Mouse (Mus musculus) naive thymus-derived CD4-positive, alpha-beta T cell, adult 2 months (primary cell): ENCODE data around the gene Cd79b.
"Not testable (repeated sequence)": the region's sequence is repeated elsewhere in the genome, so short reads cannot be mapped to it uniquely, and the experiment has no call there.

Source experiments
- DNase-seq: peaks from one replicate; pipeline ENCODE4 v3.0.0-alpha.2; 2011; ENCODE audit warnings: low read depth

The Cd79b gene

DNA sequence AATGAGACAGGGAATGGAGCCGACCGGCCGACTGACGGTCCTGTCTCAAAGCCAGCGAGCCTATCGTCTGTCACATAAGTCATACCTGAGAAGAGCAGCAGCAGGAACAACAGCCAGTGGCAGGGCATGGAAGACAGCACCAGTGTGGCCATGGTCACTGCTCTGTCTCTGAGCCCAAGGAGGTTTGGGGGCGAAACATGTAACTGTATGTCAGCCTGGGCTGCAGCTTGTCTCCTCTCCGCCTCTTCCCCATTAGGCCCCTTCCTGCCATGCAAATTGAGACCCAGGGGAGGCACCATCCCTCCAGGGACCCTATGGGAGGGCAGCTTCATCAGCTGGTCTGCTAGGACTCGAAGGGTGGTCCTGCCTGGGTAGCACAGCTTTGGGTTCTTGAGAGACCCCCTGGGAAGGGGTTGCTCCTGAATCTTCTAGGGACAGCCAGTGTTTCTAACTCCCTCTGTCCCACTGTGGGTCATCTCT lies at the start of gene Cd79b:
TSS of gene Cd79b (minus strand) at position 430 of the 480 bp plus-strand sequence.
- no peak for DNase-seq

DNA sequence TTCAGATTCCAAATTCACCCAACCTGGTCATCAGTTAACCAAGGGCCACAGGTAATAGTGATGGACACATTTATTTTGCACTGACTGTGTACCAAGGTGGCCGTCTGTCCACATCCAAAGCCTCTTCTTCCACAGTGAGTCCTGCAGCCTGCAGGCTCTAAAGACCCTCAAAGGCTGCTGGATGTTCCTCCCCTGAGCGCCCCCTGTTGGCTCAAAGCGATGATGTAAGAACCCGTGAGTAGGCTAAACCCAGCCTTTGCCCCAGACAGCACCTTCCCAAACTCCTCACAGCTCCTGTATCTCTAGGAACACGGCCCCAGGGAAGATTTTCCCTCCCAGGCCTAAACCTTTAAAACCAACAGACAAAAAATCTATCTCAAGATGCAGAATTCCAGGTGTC lies 44.8 kb upstream of the Cd79b start:
- DNase-seq = peak; percentile 60

DNA sequence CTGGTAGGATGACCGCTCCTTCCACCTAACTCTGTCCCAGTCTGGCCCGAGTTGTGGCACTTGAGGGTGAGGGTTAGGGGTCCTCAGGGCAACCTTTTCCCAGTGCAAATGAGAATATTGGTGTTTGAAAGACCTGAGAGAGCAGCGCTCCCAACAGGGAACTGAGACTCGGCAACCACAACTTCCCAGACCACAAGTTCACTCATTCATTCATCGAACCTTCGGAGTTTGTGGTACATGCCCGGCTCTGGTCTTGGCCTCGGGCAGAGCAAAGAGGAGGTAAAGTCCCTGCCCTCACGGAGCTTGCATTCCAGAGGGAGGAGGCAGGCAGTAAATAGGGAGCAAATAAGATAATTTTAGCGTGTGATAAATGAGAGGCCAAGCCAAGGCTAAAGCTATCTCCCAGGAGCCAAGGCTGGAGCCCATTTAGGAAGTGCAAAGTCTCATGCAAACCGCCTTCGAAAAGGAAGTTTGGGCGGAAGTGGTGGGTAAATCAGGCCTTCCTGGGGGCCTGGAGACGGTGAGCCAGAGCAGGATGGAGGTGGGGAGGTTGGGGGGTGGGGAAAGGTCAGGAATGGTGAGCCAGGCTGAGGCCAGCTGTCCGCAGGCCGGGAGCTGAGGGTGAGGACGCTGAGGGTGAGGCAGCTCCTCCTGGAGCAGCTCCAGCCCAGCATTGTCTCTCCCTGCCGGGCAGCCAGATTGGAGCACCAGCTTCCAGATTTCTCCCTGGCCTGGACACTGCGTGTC lies 41.0 kb upstream of the Cd79b start:
- peak; percentile 34 for DNase-seq

DNA sequence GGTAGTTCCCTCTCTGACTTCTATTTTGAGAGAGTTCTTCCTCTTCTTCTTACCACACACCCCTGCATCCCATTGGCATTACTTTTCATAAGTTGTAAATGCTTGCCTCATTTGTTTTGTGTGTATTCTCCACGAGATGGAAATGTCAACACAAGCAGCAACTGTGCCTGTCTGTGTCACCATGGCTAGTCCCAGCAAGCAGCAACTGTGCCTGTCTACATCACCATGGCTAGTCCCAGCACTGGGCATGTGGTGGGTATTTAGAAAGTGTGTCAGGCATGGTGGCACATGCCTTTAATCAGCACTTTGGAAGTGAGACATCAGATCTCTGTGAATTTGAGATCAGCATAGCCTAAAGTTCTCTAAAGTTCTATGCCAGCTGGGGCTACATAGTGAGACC lies 39.6 kb upstream of the Cd79b start:
- DNase-seq = no peak

DNA sequence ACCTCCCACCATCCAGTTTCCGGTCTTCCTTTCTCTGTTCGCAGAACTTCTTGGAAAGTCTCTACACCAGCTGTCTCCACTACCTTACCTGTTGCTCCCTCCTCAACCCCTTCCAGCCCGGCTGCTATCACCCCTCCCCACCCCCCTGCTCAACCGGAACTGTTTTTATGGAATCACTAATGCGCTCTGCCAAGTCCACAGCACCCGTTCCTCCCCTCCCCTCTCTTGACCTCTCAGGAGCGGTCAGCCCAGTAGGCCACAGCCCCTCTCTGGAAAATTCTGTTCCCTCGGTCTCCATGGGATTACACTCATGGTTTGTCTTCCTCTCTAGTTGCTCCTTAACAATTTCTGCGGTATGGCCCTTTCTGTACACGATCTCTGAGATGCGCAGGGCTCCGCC lies 38.6 kb upstream of the Cd79b start, which contains the start of gene Scn4a:
TSS of gene Scn4a (minus strand) at position 101 of the 400 bp plus-strand sequence.
- no peak for DNase-seq

DNA sequence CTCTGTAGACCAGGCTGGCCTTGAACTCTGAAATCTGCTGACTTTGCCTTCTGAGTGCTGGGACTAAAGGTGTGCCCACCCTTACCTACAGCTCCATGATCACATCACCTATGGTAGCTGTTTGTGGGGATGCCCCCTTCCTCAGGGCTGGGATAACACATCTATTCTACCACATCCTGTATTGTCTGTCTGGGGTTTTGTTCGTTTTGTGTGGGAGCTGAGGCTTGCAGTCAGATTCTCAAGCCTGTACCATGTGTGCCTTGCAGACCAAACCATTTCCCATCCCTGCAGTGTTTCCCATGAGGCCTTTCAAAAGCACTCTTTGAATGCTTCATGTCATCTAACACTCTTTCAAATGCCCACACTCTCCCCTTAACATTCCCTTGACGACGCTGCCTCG lies 37.4 kb upstream of the Cd79b start:
- peak; percentile 77 for DNase-seq

DNA sequence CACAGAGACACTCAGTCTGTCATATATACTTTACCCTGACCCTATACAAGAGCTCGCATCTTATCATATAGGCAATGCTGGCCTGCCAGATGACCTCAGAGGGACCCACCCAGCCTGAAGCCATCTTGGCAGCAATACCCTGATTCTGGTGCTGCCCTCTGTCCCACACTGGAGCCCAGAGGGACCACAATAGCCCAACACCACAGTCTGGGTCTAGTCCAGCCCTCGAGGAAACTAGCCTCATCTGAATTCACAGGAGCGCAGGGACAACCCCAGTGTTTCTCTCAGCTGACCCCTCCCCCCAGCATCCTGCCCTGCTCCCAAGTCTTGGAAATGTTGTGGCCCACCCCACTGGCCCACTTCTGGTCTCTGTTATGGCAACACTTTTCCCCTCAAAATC lies 36.7 kb upstream of the Cd79b start:
- no peak for DNase-seq

DNA sequence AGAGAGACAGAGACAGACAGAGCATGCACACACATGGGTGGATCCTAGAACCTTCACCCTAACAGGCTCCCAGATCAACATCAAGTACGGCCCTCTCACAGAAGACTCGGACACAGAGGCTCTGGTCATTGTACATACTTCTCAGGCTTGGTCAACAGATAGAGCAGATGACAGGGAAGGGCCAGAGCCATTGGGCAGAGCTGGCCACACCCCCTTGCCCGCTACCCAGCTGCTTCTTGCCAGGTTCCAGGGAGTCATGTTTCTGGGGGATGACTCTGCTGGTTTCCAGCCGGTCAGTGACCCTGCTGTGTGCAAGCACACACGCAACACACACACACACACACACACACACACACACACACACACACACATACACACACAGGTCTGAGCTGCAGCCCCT lies 36.3 kb upstream of the Cd79b start:
- no peak for DNase-seq

DNA sequence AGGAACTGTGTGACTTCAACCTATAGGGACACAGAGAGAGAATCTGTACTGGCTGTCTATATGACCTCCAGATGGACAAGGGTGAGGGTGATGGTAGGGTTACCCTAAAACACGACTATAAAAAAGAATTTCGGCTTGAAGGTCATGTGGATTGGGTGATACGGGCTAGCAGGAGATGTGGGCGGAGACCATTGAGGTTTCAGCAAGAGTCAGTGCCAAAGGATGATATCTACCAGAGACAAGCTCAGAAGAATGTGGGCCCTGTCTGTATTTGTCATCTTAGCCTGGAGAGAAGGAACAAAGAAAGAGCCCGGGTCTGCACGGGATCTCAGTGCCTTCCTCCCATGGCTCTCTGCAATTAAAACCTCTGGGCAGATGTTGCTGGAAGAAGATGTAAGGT lies 35.2 kb upstream of the Cd79b start:
- DNase-seq = no peak

DNA sequence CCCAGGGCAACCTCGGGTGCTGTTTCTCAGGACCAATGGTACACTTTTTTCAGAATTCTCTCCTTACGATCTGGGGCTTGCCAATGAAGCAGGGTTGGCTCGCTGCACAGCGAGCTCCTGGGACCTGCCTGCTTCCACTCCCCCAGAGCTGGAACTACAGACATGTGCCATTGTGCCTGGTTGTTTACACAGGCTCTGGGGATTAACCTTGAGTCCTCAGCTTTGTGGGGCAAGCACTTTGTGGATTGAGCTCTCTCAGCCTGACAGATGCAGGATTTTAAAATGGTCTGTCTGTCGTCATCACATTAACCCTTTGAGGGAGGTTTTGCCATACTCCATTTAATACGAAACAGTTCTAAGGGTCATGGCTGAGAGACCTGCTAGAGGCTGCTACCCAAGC lies 30.3 kb upstream of the Cd79b start:
- no peak for DNase-seq

DNA sequence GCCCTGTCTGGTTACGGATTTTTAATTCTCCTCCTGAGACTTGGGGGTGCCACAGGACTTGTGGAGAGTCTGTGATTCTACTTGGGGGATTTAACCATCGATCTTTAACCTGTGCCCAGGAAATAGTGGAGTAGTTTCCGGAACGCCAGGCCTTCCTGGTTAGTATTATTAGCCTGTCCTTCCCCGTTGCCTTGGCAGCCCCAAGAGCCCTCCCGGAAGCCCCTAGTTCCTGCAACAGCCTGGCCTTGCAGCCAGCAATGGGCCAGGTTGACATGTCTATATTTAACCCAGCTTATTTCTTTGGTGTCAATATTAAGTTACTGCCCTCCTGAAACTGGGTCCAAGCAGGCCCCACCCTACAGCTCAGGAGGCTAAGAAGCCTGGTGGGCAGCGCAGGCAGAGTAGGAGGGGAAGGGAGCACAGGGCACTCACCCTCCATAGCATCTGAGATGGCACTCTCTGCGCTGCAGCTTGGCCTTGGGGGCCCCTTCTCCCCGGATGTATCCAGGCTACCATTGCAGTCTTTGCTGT lies 26.5 kb upstream of the Cd79b start:
- no peak for DNase-seq

DNA sequence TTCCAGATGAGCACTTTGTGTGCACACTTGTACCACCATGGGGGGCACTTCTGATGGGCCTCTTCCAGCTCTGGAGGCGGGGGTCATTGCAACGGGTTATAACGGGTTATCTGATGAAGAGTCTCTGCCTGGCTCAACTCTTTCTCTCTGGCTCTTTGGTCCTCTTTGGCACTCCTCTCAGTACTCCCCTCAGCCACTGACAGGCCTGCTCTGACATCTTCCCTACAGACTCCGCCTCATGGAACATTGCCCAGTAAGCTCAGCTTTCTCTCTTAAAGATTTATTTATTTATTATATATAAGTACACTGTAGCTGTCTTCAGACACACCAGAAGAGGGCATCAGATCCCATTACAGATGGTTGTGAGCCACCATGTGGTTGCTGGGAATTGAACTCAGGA lies 24.8 kb upstream of the Cd79b start:
- not testable (repeated sequence) for DNase-seq

DNA sequence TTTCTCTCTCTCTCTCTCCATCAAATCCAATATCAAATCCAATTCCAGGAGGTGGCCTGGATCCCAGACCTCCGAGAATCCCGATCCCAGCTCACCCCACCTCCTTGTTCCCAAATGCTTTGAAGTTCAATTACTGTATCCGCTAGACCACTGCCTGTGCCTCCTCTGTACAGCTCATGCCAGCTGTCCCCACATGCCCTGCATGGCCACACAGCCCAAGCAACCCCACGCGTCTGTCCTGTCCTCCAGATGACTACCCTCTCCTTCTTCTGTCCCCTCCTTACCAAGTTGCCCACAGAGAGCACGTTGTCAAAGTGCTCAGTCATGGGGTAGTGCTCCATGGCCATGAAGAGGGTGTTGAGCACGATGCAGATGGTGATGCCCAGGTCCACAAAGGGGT lies 24.3 kb upstream of the Cd79b start:
- no peak for DNase-seq

DNA sequence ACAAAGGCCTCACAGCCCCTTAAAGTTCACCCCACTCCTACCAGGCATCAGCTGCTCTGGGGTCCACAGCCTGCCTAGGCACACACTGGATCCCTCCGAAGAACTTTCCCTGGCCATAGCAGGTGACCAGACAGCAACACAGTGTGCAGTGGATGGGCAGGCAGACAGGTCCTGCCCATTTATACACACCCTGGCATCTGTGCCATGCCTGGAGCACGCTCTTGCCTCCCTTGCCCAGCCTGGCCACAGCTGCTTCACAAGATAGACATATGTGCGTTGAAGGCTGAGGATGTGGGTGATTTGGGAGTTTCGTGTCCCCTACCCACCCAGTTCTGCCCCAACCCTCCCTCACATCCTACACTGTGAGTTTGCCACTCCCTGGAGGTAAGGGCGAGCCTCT lies 23.5 kb upstream of the Cd79b start:
- DNase-seq = no peak

DNA sequence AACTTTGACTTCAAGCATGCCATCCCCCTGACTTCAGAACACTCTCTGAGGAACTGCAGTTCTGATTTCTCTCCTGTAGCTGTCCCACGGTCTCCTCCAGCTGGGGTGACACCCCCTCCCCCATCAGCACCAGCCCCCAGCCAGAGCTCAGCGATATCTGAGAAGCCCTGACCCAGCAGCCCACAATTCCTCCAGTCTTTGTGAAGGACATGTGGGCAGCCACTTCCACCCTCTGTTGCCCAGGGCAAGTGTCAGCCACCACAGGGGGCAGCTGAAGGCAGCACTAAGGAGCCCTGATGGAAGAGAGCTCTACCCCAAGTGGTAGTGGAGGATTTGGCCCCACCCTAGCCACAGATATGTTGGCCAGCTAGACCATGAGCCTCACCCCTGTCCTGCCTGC lies 19.5 kb upstream of the Cd79b start:
- DNase-seq = no peak

DNA sequence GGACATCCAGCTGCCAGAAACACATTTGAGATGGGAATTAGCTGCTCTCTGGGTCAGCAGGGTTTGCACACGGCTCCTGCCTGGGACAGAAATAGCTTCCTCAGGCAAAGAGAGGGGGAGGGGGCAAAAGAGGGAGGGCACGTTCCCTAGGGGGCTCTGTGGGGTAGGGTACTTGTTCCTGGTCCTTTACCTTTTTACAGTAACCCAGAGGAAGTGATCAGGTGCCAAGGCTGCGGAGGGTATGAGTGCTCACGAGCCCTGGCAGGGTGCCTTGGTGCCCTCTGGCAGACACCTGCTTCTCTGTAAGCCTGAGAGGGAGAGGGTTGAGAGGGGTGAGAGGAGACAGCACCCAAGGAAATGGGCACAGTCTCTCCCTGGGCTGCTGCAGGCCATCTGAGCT lies 17.9 kb upstream of the Cd79b start:
- DNase-seq = no peak

DNA sequence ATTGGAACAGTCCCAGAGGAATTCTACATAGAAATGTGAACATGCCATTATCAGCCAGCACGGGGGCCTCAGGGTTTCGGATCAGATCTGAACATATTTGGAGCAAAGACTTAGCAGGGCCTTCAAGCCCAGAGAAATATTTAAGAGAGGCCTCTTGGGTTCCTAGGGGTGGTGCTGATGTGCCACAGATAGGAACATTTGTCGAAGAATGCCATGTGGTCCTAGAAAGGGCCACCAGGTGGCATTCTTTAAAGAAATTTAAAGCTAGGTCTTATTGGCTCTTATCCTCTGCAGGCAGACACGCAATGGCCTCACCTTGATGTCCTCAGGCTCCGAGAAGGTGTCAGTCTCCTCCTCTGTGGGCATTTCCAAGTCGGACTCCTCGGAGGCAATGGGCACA lies 15.1 kb upstream of the Cd79b start:
- peak; percentile 91 for DNase-seq

DNA sequence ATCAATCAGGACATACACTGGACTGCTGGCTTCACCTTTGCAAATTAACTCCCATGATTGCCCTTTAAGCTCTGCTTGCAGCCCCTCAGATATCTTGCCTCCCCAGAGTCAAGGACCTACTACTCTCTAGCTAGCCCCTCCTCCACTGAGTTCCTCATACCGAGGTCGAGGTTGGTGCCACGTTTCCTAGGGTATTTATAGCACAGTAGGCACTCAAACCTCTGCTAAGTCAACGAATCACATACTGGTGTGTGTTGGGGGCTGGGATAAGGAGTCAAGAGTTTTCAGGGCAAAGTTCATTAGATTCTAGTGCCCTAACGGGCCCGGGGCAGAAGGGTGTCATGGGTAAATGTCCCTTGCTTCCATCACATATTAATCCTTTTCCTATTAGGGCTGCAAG lies 14.6 kb upstream of the Cd79b start:
- no peak for DNase-seq

DNA sequence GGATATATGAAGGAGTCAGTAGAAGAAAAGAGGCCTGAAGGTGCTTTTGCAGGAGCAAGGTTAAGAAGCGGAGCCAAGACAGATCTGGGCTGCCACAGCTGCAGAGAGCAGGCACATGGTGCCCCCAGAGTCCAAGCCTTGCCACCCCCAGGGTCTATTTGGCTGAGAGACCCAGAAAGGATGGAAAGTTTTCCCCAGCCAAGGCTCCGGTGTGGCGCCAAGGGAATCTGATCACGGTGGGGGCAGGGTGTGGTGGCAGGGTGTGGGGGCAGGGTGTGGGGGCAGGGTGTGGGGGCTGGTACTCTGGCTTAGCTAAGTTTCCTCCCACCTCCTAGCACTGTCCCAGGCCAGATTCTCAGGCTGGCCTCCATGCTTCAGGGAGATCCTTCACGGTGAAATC lies 14.0 kb upstream of the Cd79b start:
- no peak for DNase-seq

DNA sequence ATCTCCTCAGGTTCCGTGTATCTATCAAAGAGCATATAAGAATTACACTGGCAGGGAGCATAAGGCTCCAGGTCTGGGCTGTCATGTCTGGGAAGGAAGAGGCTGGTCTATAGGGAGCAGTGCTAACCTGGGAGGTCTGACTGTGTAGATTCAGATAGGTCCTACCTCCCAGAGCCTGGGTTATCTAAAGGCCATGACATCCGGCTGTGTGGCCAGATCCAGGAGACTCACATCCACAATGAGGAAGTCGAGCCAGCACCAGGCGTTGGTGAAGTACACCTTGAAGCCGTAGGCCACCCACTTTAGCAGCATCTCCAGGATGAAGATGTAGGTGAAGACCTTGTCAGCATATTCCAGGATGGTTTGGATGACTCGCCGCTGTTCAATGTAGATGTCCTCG lies 11.9 kb upstream of the Cd79b start:
- DNase-seq = no peak

DNA sequence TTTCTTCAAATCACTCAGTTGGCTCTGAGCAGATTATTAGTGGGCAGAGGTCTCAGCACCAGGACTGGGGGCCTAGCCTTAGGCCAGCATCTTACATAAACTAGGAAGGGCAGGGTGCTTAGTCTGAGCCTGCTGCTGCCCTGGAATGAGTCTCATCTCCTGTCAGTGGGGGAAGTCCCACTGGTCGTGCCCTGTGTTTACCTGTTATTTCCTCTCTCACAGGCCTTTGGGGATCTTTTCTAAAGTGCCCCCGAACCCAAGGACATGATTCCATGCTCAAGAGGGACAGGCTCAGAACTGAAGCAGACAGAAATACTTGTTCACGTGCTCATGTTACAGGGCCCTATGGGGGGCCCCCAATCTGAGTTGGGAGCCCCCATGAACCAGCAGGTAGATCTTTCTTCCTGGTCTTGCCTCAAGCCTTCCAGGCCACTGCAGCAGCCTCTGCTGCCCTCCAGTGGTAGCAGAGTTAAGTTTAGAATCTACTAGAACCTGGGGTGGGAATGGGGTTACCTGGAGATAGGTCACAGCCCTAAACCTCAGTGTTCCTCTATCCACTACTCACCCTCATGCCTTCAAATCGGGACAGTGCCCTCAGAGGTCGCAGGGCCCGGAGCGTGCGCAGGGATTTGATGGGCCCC lies 11.1 kb upstream of the Cd79b start:
- peak; percentile 86 for DNase-seq

DNA sequence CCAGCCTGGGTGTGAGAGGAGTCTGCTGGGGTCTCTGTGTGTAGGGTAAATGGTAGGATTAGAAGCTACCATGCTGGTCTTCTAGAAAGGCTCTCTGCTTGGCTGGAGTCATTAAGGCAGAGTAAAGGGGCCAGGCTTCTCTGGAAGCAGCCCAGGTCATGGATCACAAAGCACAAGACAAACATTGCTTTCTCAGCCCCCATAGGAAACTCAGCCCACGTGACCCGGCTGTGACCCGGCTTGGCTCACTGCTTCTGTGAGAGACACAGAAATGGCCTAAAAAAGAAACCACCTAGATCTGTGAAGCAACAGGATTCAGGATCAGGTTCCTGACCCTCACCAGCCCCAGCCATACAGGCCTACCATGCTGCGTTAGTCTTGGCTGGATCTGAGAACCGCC lies 10.3 kb upstream of the Cd79b start:
- no peak for DNase-seq
